Mouse (Mus musculus): ENCODE results near the gene Clec2h. TPM values are rescaled to one million over a fixed set of nuclear protein-coding genes. Genes with fewer than 3 reads are reported as not detected.
"Not testable (repeated sequence)": the region's sequence is repeated elsewhere in the genome, so short reads cannot be mapped to it uniquely, and the experiment has no call there.

Gene Clec2h
- total RNA-seq (2021), result 1 to 10 TPM in 1 of 2 experiments, under 1 TPM in 1; 0.26 to 2.1 TPM
- long read RNA-seq, experiment 1, result 0 reads
- long read RNA-seq, experiment 2, result 0 reads

GRCm38 (mm10) chr6:128662206-128662605 is at the start of gene Clec2h:
Clec2h (plus strand) TSS chr6:128662385.
- no peak for DNase-seq (ENCODE audit: low spot score in 2 of 2)

GRCm38 (mm10) chr6:128622733-128623132 is 39.5 kb upstream of the Clec2h start:
- DNase-seq (ENCODE audit: low spot score in 2 of 2), result no peak

DNA sequence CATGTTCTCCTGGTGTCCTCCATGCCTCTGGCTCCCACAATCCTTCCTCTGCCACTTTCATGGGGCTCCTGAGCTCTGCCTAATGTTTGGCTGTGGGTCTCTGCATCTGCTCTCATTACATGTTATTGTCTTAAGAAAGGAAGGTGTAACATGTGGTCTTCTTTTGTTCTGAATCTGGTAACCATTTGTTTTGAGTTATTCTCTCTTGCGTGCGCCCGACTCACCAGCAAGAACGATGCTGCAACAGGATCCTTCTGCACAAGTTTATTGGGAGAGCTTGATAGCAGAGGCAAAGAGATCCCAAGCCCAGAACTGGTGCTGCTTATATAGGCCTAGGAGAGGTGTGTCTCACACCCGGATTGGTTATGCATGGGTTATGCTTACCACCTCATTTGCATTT is 38.8 kb upstream of the Clec2h start, which contains the start of gene Klrb1a:
TSS of gene Klrb1a (minus strand) at position 101 of the 400 bp plus-strand sequence.
- not testable (repeated sequence) for DNase-seq (ENCODE audit: low spot score in 2 of 2)

DNA sequence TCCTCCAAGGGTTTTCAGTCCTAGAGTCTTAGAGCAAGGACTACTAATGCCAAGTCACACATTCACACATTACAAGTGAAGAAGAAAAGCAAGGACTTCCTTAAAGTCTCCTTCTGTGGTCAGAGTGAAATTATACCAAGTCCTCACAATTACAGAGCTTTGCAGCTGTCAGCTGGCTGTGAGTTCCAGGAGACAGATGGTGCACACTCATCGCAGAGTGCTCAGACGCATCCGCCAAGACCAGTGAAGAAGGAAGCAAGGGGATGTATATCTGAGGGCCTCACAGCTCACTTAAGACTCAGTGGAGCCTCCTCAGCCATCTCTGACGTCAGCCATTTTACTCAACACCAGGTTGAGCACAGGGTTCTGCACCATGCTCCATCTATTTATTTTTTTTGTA is 37.8 kb upstream of the Clec2h start:
- no peak for DNase-seq (ENCODE audit: low spot score in 2 of 2)

DNA sequence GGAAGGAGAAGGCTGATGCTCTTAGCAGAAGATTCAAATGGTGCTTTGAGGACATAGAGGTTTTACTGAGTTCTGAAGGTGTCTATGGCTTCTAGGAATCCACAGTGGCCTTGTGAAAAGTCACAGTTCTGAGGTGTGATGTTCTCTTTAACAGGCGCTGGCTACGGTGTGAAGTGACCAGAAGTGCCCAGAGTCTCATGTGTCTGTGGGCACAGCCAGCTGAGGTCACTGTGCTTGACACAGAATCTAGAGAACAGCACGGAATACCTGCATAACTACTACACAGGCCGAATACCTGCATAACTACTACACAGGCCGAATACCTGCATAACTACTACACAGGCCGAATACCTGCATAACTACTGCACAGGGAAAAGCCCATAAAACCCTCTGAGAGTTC is 36.9 kb upstream of the Clec2h start:
- not testable (repeated sequence) for DNase-seq (ENCODE audit: low spot score in 2 of 2)

DNA sequence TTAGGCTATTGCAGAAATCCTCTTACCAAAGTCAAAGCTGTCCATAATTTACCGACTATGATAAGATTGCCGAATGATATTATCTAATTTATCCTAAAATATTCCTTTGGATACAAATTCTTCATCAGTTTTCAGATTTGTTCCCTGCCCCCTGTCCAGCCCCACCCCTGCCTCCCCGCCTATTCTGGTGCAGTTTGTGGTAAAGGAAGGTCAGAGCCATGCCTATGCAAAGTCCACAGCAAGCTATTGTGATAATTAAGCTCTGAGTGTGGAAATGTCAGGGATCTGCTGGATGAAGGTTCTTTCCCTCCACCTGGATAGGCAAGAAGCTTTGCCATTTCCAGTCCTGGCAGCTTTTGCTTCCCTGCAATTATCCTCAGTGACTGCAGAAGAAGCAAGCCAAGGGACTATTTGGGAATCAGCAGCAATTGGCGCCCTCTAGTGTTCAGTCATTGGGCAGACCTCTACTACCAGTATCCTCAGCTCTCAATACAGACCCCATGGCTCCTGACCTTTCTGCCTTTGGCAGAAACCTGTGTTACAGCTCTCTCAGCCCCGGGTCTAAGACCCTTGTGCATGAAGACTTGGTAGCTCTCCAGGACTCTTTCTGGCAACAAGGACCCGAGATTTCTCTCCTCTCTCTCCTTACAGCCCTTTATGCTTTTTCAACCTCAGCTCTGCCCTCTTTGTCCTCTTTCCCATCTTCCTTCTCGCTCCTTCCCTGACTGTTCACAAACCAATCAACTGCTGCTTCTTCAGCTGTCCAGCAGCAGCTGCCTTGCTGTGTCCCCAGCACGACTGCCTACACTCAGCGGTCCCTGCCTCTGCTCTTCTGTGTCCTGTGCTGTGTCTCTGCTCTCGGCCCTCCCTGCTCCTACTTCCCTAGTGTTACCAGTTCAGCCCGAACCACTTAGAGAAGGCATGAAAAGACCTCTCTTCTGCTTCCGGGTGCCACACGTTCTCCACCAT is 32.1 kb upstream of the Clec2h start:
- DNase-seq (ENCODE audit: low spot score in 2 of 2), result peak in 1 of 2 experiments; percentile 19

DNA sequence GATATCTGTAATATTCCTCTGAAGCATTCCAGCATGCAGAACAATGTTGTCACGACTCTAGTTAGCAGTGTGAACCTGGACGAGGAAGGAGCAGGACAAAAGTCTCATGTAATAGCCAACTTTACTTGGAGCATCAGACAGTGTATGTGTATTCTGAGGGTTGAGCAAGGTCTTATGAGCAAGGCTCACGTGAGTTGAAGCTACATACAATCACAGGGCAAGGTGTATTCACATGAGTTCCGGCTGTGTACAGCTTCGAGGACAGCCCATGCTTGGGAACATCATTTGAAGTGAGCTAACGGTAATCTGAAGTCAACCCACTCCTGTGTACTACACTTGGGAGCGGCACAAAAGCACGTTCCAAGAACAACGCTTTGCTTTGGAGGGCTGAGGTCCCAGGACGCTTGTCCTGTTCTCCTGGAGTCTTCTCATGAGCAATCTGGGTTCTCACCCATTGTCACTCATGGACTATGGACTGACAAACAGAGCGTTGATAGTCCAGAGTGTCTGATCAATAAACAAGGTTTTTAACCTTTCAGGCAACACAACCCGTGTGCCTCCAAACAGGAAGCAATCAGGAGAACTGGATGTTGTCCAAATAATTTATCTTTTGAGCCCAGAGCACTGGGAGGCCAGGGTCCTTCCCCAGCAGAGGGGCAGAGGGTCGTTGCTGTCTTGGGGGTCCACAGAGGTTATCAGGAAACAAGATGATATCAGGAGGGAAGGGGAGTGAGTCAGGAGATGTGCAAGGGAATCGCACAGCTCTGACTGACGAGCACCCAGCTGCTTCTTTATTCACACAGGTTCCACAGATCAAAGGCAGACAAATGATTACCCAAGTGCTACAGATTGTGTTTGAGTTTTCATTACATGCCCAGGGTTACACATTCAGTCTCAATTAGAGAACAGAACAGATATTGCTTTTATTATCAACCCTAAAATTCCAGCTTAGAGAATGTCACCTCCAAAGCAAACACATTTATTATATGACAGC is 31.0 kb upstream of the Clec2h start:
- DNase-seq (ENCODE audit: low spot score in 2 of 2), result not testable (repeated sequence)

DNA sequence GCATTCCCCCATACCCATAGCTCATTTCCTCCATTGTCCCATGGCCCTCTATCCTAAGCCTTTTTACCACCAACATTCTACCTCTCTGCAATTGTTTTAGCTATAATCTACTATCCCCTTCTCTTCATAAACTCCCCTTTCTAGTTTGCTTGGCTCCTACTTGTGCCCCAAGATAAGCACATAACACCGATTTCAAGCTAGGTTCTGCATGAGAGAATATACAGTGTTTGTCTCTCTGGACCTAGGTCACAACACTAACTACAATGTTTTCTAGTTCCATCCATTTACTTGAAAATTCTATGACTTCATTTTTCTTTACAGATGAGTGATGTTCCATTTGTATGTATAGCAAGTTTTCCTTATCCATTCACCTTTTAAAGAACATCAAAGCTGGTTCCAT is 21.5 kb upstream of the Clec2h start:
- DNase-seq (ENCODE audit: low spot score in 2 of 2), result no peak

GRCm38 (mm10) chr6:128641116-128641716 is 21.0 kb upstream of the Clec2h start:
- DNase-seq (ENCODE audit: low spot score in 2 of 2), result no peak

GRCm38 (mm10) chr6:128643999-128644398 is 18.2 kb upstream of the Clec2h start:
- DNase-seq (ENCODE audit: low spot score in 2 of 2), result no peak

GRCm38 (mm10) chr6:128644694-128645093 is 17.5 kb upstream of the Clec2h start:
- not testable (repeated sequence) for DNase-seq (ENCODE audit: low spot score in 2 of 2)

DNA sequence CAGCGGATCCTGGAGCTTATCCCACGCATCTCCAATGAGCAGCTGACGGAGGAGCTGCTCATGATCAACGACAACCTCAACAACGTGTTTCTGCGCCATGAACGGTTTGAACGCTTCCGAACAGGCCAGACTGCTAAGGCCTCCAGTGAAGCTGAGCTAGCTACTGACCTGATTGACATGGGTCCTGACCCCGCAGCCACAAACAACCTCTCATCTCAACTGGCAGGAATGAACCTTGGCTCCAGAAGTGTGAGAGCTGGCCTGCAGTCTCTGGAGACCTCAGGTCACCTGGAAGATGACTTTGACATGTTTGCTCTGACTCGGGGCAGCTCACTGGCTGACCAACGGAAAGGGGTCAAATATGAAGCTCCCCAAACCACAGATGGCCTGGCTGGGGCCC is 16.5 kb upstream of the Clec2h start:
- not testable (repeated sequence) for DNase-seq (ENCODE audit: low spot score in 2 of 2)

- DNase-seq (ENCODE audit: low spot score in 2 of 2), result no peak
Measured at GRCm38 (mm10) chr6:128649681-128650080, 12.5 kb upstream of the Clec2h start.

- DNase-seq (ENCODE audit: low spot score in 2 of 2), result no peak
Measured at GRCm38 (mm10) chr6:128650187-128650586, 12.0 kb upstream of the Clec2h start.

DNA sequence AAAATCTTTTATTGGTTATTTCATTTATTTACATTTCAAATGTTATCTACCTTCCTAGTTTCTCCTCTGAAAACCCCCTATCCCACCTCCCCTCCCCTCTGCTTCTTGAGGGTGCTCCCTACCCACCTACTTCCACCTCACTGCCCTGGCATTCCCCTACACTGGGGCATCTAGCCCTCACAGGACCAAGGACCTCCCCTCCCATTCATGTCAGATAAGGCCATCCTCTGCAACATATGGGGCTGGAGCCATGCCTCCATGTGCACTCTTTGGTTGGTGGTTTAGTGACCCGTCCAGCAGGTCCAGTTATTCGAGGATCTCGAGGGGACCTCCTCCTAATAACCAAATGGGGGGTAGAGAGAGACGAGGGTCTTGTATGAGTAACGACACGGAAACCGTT is 11.4 kb upstream of the Clec2h start:
- DNase-seq (ENCODE audit: low spot score in 2 of 2), result not testable (repeated sequence)

- DNase-seq (ENCODE audit: low spot score in 2 of 2), result no peak
Measured at GRCm38 (mm10) chr6:128652938-128653337, 9.2 kb upstream of the Clec2h start.

- DNase-seq (ENCODE audit: low spot score in 2 of 2), result no peak
Measured at GRCm38 (mm10) chr6:128661249-128661648, 936 bp upstream of the Clec2h start.

DNA sequence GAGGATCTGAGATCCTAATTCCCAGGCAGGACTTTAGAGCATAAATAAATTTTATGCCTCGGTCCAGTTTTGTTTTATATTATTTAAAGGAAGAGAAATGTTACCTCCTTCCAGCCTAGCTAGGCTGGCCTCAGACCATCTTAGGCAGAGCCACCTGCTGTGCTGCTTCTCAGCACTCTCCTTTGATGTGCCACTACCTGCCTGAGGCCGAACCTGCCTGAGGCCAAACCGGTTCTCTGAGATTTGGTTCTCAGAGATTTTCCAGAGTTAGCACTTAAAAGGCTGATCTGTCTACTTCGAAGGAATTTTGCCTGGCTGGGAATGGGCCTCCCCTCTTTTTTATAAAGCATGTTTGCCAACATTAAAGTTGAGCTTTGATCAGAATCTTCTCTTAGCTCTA is 7.8 kb downstream of the Clec2h start:
- no peak for DNase-seq (ENCODE audit: low spot score in 2 of 2)

DNA sequence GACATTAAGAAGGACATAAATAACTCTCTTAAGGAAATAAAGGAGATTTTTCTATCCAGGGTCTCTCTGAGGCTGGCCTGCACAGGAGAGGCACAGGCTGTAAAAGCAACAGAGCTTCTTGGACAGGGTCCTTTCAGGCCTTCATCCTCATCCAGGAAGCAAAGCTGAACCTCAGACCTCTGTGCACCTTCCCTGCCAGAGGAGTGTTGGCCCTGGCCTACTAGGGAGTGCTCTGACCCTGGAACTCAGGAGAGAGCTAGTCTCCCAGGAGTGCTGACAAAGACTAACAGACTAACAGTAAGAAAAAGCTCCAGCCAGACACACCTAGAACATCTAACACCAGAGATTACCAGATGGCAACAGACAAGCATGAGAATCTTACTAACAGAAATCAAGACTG is 17.4 kb downstream of the Clec2h start:
- no peak for DNase-seq (ENCODE audit: low spot score in 2 of 2)

DNA sequence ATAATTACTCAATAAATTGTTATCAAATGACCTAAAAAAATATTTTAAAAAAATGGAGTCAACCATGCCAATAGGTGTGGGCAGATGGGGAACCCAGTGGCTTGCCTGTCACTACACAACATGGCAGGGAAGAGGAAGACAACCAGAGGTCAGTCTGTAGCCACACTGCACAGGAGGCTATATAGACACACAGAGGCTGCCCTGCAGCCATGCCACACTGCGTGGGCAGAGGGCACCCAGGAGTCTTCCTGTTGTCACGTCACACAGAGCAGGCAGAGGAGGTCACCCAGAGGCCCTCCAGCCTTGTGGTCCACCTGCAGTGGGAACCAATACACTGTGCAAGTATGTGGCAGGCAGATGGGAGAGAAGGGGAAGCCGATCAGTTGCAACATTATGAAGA is 39.5 kb downstream of the Clec2h start:
- no peak for DNase-seq (ENCODE audit: low spot score in 2 of 2)

GRCm38 (mm10) chr6:128722959-128723358 is 60.8 kb downstream of the Clec2h start, which contains the start of gene Klrb1:
Klrb1 (minus strand) TSS chr6:128723059.
- DNase-seq (ENCODE audit: low spot score in 2 of 2), result no peak
